Mouse (Mus musculus) naive thymus-derived CD4-positive, alpha-beta T cell, adult 2 months (primary cell): ENCODE measurements around the gene Hoxb6.

Experiments
- DNase-seq: peaks from one replicate; pipeline ENCODE4 v3.0.0-alpha.2; 2011; ENCODE audit warnings: low read depth

Hoxb6 gene

GRCm38 (mm10) chr11:96336597-96336996, 44.3 kb downstream of the Hoxb6 start:
- no peak for DNase-seq

DNA sequence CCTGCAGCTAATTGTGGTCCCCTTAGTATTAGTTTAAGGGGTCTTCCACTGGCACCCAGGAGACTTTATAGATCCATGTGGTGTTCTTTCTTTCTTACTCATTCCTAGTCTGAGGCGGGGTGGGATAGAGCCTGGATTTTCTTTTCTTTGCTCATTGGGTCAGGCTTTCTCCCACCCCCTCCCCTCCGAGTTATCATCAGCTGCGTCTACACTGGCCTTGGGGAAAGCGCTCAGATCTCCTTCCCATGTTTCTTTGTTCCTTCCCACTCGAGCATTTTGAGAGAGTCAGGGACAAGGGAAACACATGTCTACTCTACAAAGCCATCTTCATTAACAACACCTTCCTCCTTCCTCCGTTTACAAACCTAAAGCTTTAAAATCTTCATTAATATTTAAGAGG, 44.8 kb downstream of the Hoxb6 start:
- DNase-seq: no peak

- no peak for DNase-seq
These were observed 46.9 kb downstream of the Hoxb6 start for GRCm38 (mm10) chr11:96338957-96339855.

DNA sequence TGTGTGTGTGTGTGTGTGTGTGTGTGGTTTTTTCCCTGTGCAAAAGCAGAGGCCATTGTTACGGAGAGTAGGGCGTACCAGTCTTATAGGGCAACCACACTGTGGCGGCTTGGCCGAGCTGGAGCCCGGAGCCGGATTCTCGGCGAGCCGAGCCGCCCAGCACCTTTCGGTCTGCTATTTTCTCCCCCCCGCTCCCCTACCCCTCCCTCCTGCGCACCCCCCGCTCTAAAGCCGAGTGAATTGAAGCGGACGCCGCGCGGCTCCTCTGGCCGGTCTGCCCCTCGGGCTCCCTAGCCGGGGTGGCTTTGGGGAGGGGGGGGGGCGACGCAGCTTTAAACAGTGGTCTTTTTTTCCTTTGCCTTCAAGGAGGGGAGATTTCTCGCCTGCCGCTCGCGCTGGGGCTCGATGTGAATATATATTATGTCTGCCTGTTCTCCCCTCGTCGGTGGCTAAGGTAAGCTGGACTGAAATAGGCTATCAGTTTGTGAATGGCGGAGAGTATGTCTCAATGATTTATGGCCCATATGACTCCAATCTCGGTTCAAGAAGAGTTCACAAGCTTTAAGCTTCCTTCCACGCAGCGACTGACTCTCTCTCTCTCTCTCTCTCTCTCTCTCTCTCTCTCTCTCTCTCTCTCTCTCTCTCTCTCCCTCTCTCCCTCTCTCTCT, 48.6 kb downstream of the Hoxb6 start:
- DNase-seq: no peak

- no peak for DNase-seq
These were observed 49.7 kb downstream of the Hoxb6 start for GRCm38 (mm10) chr11:96341701-96342575.

DNA sequence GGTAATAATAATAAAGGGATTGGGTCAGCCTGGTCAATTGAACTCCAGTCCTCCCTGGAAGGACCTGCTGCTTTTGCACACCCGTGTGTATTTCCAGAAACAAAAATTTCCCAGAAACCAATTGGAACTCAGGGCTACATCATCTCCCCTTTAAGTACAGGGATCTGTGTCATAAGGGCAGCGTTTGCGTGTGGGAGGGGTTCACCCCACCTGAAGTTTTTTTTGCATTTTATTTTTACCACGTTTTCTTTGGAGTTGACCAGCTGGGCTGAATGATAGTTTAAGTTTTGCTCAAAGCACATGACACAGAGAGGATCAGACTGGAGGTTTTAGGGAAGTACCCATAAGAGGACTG, 50.3 kb downstream of the Hoxb6 start:
- no peak for DNase-seq

DNA sequence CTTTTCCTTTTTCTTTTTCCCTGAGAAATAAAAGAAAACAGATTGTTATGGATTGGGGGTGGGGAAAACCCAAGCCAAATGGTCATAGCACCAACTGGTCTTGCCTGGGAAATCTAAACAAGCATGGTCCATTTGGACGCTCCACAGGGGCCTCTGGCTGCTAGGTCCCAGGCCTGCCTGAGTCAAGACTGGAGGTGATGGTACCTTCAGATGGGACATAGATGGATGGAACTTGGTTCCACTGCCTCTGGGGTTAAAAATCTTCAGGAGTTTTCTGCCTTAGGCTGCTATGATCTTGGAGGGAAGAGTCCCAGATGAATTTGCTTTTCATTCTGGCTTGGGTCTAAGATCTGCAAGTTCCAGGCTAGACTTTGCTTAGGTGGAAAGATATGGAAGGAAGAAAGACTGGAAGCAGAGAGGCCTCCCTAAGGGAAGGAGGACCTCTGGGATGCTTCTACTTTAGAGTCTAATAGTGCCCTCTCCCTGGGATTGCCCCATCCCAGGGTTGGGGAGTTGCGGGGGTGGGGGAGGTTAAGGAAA, 51.0 kb downstream of the Hoxb6 start:
- DNase-seq: no peak

- DNase-seq: no peak
These were observed 52.0 kb downstream of the Hoxb6 start for GRCm38 (mm10) chr11:96344061-96344877.

DNA sequence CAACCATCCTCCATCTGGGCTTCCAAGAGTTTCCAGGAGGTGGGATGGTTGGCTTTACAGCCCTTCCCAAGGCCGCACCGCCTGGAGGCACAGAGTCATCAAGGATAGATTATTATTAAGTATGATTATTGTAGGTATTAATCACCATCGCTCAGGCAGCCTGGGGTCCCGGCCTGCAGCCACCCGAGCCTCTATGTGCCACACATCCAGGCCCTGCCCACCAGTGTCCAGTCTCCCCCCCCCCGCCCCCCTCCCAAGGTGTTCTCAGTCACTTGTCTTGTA, 52.5 kb downstream of the Hoxb6 start:
- DNase-seq: no peak

- no peak for DNase-seq
These were observed 53.1 kb downstream of the Hoxb6 start for GRCm38 (mm10) chr11:96345220-96345892.

- no peak for DNase-seq
These were observed 53.9 kb downstream of the Hoxb6 start for GRCm38 (mm10) chr11:96345893-96346806.

DNA sequence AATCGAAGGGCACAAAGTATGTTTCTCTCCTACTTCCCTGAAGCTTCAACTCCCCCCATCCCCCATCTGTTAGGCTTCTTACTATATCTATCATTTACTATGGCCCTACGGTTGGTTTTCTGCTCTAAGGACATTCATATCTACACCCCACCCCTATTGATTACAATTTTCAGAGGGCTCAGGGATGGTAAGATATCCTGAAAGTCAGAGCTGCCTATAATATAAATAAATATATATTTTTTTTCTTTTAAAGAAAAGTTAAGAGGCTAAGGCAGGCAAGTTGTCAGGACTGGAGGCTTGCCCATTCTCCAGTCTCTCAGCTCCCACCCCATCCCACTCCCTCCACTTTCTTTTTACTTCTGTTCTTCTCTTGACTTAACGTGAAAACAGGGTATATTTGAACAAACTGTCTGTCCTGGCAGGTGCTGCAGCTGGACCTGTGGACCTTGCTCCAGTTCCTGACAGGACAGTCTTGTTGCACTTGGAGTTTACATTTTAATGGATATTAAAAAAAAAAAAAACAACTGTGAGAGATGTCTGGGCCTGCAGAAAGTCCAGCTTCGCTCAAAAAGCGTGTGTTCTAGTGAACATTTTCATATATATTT, 54.7 kb downstream of the Hoxb6 start:
- no peak for DNase-seq

- no peak for DNase-seq
These were observed 55.4 kb downstream of the Hoxb6 start for GRCm38 (mm10) chr11:96347717-96348116.

DNA sequence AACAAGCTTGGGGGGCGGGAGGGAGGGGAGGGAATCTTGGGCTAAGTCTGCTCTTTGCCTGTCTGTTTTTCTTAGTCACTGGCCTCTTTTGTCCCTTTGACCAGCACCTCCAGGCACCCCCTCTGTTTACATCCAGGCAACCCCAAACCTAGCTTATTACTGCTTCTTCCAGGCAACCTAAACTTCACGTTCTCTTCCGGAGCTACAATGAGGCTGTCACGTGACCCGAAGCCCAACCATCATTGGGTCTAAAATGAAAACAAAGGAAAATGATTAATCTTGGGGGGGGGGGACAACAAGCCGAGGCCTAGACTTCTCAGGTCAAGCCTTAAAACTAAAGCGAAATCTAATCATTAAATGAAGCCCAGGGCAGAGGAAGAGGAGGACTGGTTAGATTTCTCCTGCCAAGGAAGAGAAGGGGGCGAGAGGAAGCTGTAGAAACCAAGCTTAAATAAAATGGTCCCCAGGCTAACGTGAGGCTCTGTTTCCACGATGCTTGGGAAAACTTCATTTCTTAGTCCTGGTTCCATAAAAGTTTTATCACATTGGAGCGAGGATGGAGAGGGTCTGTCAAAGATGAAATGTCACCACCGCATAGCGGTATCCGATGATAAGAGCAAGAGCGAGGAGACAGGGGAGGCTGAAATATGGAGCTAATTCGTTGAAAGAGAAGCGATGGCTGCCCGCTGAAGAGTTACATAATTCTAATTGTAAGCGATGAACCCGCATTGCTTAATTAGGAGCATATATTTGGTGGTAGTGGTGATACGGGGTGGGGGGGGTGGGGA, 56.1 kb downstream of the Hoxb6 start:
- DNase-seq: no peak

DNA sequence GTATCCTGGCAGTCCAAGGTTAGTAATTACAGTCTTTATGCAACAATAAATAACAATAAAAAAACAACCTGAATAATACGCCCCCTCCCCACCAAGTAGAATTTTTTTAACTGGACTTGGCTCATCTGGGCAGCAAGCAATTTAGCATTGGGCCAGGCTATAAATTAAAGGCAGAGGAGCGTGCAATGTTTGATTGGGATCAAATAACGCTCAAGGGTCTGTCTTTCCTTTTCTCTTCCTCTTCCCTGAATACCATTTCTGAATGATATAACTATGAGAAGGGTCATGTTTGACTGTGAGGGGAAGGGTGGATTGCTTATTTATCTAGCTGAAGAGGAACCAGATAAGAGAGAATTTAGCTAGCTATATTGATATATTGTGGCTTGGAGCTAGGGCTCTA, 56.7 kb downstream of the Hoxb6 start:
- DNase-seq: no peak

DNA sequence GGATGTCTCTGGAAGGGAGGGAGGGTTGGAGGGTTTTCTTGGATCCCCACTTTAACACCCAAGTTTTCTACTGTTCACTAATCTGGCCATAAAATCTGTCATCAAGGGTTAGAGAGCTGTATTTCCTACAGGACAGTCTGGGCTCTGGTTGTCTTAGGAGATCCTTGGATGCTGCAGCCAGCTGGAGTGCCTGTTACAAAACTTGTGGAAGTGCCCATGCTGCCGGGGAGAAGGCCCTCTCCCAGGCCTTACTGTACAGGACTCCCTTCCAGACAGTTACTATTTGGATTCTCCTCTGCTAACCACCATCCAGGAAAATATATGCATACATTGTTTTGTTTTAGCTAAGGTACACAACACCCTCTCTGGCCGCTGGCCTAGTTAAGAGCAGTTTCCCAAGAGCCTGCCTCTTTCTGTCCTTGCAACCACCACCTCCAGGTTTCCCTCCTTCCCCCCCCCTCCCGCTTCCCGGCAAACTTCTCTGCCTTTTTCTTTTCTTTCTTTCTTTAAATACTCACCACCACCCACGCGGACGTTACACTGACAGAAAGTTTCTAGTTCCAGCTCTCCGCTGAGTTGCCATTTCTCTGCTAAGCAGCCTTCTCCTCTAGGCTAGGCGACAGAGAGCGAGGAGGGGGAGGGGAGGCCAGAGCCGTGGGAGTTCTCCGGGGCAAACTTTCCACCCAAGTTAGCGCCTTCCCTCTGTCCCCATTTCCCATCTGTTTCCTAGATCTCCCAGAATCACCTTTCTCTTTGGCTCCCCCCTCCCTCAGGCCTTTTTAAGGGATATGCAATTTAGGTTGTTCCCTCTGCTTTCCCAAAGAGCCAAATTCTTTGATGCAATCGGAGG, 57.4 kb downstream of the Hoxb6 start:
- no peak for DNase-seq

DNA sequence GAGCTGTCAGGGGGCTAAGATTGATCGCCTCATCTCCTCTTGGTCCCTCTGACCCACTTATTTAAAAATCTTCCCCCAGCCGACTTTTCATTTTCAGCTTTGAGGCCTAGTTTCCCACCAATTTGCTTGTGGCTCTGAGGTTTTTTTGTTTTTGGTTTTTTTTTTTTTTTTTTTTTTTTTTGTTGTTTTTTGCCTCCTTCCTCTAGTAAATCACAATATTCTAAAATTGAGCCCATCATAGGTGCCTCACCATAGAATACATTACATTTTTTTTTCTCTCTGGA, 58.0 kb downstream of the Hoxb6 start, which contains the start of gene Hoxb2:
Gene Hoxb2 (plus strand): TSS at position 185 of the 284 bp plus-strand sequence.
- no peak for DNase-seq

DNA sequence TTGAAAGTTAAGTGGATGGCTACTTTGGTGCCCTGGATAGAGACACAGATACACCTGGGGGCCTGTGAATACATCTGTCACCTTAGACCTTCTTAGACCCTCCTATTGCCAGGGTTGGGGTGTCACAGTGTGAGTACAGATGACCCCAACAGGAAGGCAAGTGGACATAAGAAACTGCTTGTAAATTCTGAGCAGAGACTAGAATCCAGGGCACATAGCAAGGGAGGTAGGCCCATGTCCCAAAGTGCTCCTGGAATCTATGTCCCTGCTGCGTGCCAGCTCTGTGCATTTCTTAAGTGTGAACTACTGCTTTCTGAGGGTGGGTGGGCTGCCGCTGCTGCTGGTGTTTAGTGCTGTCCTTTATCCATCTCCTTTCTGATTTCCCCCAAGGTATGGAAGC, 58.5 kb downstream of the Hoxb6 start:
- DNase-seq: no peak
